Mouse (Mus musculus) retina, embryonic 14.5 days (tissue): ENCODE results near the gene Fbxw18.
"Not testable (repeated sequence)": the region's sequence is repeated elsewhere in the genome, so short reads cannot be mapped to it uniquely, and the experiment has no call there.

Source experiments
- DNase-seq: peaks from one replicate; pipeline ENCODE4 v3.0.0-alpha.2; 2015; ENCODE audit warnings: low spot score

Fbxw18 gene

DNA sequence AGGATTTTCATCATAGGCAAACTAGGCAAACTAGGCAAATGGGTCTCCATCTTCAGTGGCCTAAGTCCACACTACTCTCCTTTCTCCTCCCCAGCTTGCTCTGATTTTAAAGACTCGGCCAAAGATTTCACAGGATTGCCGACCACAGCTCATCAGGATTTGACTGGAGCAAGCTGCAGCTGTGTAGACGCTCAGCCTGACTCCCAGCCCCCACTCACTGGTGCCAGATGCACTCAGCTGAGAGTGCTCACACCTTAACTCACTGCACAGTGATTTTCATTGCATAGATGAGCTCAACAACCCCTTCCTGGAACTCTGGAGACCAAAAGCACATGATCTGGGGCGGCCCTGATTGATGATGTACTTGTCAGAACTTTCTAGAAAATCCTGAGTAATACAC, at the start of gene Fbxw18:
Gene Fbxw18 (minus strand): TSS at position 101 of the 400 bp plus-strand sequence.
- DNase-seq = not testable (repeated sequence)

- not testable (repeated sequence) for DNase-seq
Measured at GRCm38 (mm10) chr9:109745989-109746388, 43.5 kb upstream of the Fbxw18 start, which contains the start of gene Fbxw26. TSS of gene Fbxw26 (minus strand) at chr9:109746089.

DNA sequence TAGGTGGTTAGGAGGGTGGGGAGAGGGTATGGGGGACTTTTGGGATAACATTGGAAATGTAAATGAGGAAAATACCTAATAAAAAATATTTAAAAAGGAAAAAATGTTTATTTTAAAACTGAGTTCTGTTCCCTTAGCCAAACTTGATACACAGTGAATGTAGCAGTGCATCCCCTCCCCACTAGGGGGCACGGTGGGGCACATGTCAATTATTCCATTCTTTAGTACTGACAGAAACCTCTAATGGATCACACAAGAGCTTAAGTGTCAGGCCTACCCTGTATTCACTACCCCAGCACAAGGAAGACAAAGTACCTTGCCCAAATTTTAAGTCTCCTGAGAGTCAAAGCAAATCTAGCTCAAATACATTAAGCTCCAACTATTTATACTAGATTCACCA, 17.2 kb downstream of the Fbxw18 start:
- DNase-seq = peak; percentile 65

DNA sequence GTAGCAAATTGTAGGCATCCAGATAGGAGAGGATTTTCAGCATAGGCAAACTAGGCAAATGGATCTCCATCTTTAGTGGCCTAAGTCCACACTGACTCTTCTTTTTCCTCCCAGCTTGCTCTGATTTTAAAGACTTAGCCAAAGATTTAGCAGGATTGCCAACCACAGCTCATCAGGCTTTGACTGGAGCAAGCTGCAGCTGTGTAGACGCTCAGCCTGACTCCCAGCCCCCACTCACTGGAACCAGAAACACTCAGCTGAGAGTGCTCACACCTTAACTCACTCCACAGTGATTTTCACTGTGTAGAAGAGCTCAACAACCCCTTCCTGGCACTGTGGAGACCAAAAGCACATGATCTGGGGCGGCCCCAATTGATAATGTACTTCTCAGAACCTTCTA, 37.9 kb downstream of the Fbxw18 start, which contains the start of gene Fbxw25:
Gene Fbxw25 (minus strand): TSS at position 101 of the 400 bp plus-strand sequence.
- not testable (repeated sequence) for DNase-seq
